Mouse (Mus musculus) C2C12 (cell line): ENCODE results near the gene Gm20388. TPM values are rescaled to one million over a fixed set of nuclear protein-coding genes. Genes with fewer than 3 reads are reported as not detected.

Source experiments
- H3K27me3 ChIP-seq: one replicate; pipeline ENCODE4 v1.6.1; 2011; ENCODE audit not compliant: control insufficient read depth, insufficient read depth, insufficient read length
- H3K36me3 ChIP-seq: one replicate; pipeline ENCODE4 v1.6.1; 2011; ENCODE audit not compliant: control insufficient read depth, insufficient read depth
- H3K4me3 ChIP-seq: one replicate; pipeline ENCODE4 v1.5.1; 2011; ENCODE audit warnings: mild to moderate bottlenecking, control low read depth; ENCODE audit not compliant: poor library complexity, insufficient read depth, severe bottlenecking
- H3K79me2 ChIP-seq: one replicate; pipeline ENCODE4 v1.6.1; 2011; ENCODE audit not compliant: control insufficient read depth, insufficient read depth
- H3K79me3 ChIP-seq: one replicate; pipeline ENCODE4 v1.6.1; 2011; ENCODE audit warnings: low read depth, control low read depth
- H3ac ChIP-seq: one replicate; pipeline ENCODE3; 2011; ENCODE audit warnings: low read depth; ENCODE audit not compliant: control insufficient read depth, insufficient read length
- CEBPB ChIP-seq: IDR thresholded peaks from one replicate; pipeline ENCODE4 v1.6.1; 2011; ENCODE audit warnings: low read depth, mild to moderate bottlenecking, control low read depth, moderate library complexity
- CTCF ChIP-seq: IDR thresholded peaks from one replicate; pipeline ENCODE4 v1.5.1; 2011; ENCODE audit not compliant: control insufficient read depth, insufficient read depth, insufficient read length
- FOSL1 ChIP-seq: IDR thresholded peaks from one replicate; pipeline ENCODE4 v1.8.0; 2011; ENCODE audit warnings: mild to moderate bottlenecking, low read length; ENCODE audit not compliant: poor library complexity, insufficient read depth, severe bottlenecking
- MAX ChIP-seq: IDR thresholded peaks from one replicate; pipeline ENCODE4 v1.6.1; 2011; ENCODE audit warnings: mild to moderate bottlenecking, control low read depth
- MYOD1 ChIP-seq: IDR thresholded peaks from one replicate; pipeline ENCODE4 v1.6.1; 2011; ENCODE audit warnings: low read depth; ENCODE audit not compliant: control insufficient read depth, insufficient read length
- MYOG ChIP-seq: IDR thresholded peaks from one replicate; pipeline ENCODE4 v1.6.1; 2011; ENCODE audit not compliant: control insufficient read depth, insufficient read length; ENCODE audit errors: extremely low read depth
- USF1 ChIP-seq: IDR thresholded peaks from one replicate; pipeline ENCODE4 v1.6.1; 2011; ENCODE audit warnings: low read depth, mild to moderate bottlenecking, control low read depth, moderate library complexity
- polyA plus RNA-seq: library from polyadenylated mRNA; unstranded; fragments of >200 nt; fragmentation: generic; extraction: Trizol; gene quantifications from one replicate; pipeline ENCODE4 v1.2.1, GENCODE M21; 2012; ENCODE audit warnings: missing spikeins

Gm20388 gene
- polyA plus RNA-seq, 1 experiment, result 15.0 TPM

GRCm38 (mm10) chr8:122737071-122737470, 2826.4 kb downstream of the Gm20388 start:
- peaks cover 94% of the 10 kb centered on the region for H3K27me3 ChIP-seq

GRCm38 (mm10) chr8:122737886-122738285, 2827.2 kb downstream of the Gm20388 start:
- Histone ChIP-seq H3K36me3 (no peaks in the 10 kb centered on the region), H3K79me2 (no peaks in the 10 kb centered on the region), H3K4me3 (no peak overlapping the region), H3K27me3 (peaks cover 95% of the 10 kb centered on the region), H3ac (no peak overlapping the region), H3K79me3 (no peaks in the 10 kb centered on the region)
- no peak for TF ChIP-seq CEBPB
- no peak for TF ChIP-seq USF1
- TF ChIP-seq MAX, result no peak
- TF ChIP-seq MYOG, result no peak
- TF ChIP-seq MYOD1, result no peak
- no peak for TF ChIP-seq FOSL1
- no peak for TF ChIP-seq CTCF

More at GRCm38 (mm10) chr8:122737071-122737470, 2826.4 kb downstream of the Gm20388 start:
- no peak overlapping the region for H3K4me3 ChIP-seq
- no peak for TF ChIP-seq CEBPB
- H3K36me3 ChIP-seq, result no peaks in the 10 kb centered on the region
- no peaks in the 10 kb centered on the region for H3K79me3 ChIP-seq
- no peaks in the 10 kb centered on the region for H3K79me2 ChIP-seq
- H3ac ChIP-seq, result no peak overlapping the region

DNA sequence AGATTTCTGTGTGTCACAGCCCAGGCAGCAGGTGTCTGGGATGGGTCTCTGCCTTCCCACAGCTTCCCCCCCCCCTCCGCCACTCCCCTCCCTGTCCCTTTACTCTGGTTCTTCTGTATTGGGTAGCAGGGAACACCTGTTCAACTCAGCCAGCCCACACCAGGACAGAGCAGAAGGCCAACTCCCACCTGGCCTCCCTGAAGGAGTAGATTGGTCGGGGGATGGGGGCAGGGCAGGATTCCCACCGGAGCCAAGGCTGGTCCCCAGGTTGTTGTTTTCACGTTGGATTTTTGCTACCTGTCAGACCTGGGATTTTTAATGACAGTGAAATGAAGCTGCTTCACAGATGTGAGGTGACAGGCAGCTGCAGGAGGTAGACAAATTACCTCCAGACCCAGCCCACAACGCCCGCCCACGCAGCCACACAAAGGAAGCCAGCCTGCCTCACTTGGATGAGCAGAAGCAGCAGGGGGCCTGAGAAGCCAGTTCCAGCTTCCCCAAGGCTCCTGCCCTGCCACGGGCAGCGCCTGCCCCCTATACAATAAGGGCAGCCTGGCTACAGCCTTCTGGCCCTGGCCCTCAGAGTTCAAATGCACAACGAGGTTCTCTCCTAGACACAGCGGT, 2828.6 kb downstream of the Gm20388 start:
- TF ChIP-seq MYOD1, result peak; percentile 3
- no peak for TF ChIP-seq FOSL1
- H3K27me3 ChIP-seq, result peaks cover 93% of the 10 kb centered on the region
- H3K36me3 ChIP-seq, result no peaks in the 10 kb centered on the region
- no peaks in the 10 kb centered on the region for H3K79me3 ChIP-seq
- no peaks in the 10 kb centered on the region for H3K79me2 ChIP-seq
- H3K4me3 ChIP-seq, result no peak overlapping the region
- H3ac ChIP-seq, result no peak overlapping the region

GRCm38 (mm10) chr8:122742471-122742870, 2831.8 kb downstream of the Gm20388 start:
- H3K36me3 ChIP-seq, result no peaks in the 10 kb centered on the region
- H3ac ChIP-seq, result no peak overlapping the region
- H3K27me3 ChIP-seq, result peaks cover 94% of the 10 kb centered on the region
- no peaks in the 10 kb centered on the region for H3K79me2 ChIP-seq
- no peaks in the 10 kb centered on the region for H3K79me3 ChIP-seq
- no peak overlapping the region for H3K4me3 ChIP-seq
- TF ChIP-seq USF1 (no peak), CEBPB (no peak), CTCF (no peak), FOSL1 (no peak), MAX (no peak), MYOD1 (no peak), MYOG (no peak)

DNA sequence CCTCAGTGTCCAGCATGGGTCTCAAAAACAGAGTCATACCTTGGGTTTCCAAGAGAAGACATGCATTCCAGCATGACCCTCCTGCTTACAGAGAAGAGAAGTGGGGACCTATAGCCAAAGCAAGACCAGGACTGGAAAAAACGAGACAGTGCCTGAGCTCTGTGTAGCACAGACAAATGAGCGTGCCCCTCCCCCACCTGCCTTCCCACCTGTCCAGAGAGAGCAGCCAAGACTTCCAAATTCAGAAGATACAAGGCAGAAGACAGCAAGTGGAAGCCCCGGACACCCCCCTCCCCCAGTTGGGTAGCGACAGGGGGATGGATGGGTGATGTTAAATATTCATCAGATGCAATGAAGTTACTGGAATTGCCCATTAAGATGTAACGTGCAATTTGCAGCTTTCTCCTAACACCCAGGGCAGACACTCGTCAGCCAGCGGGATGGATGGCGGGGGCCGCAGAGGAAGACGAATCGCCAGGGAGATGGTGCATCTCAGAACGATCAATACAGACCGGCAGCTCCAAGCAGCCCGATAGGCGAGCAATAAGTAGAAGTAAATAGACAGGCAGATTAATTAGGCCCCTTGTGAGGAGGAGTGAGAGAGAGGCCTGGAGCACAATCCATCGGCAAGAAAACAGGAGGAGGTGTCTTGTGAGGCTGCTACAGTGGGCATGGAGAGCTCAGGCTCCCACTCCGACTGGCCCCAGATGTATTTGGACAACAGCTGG, 2834.5 kb downstream of the Gm20388 start:
- H3K27me3 ChIP-seq, result peaks cover 95% of the 10 kb centered on the region
- no peaks in the 10 kb centered on the region for H3K79me2 ChIP-seq
- no peak overlapping the region for H3ac ChIP-seq
- no peak overlapping the region for H3K4me3 ChIP-seq
- no peak for TF ChIP-seq CEBPB
- TF ChIP-seq MAX, result no peak
- no peak for TF ChIP-seq USF1
- no peak for TF ChIP-seq MYOD1
- no peak for TF ChIP-seq MYOG
- TF ChIP-seq FOSL1, result no peak
- no peak for TF ChIP-seq CTCF
- H3K36me3 ChIP-seq, result no peaks in the 10 kb centered on the region
- no peaks in the 10 kb centered on the region for H3K79me3 ChIP-seq

- TF ChIP-seq MYOG (no peak), FOSL1 (no peak), MYOD1 (no peak), USF1 (no peak), CEBPB (no peak)
- no peak overlapping the region for H3K4me3 ChIP-seq
- H3K27me3 ChIP-seq, result peaks cover 95% of the 10 kb centered on the region
Observed at GRCm38 (mm10) chr8:122745750-122746275, 2835.2 kb downstream of the Gm20388 start.

More at GRCm38 (mm10) chr8:122745750-122746275, 2835.2 kb downstream of the Gm20388 start:
- Histone ChIP-seq H3ac (no peak overlapping the region), H3K36me3 (no peaks in the 10 kb centered on the region), H3K79me3 (no peaks in the 10 kb centered on the region), H3K79me2 (no peaks in the 10 kb centered on the region)
